Mouse (Mus musculus) intestine, embryonic 14.5 days (tissue): Measurements from ENCODE around the gene Frmd8. TPM values are rescaled to one million over a fixed set of nuclear protein-coding genes. Genes with fewer than 3 reads are reported as not detected.

Experiments used
- ATAC-seq: fragments of 200-750 bp; cut with Nextera tagmentation; replicated peaks from 2 replicates; pipeline ENCODE4 v1.8.0; 2017; ENCODE audit warnings: low read depth, moderate number of reproducible peaks, moderate TSS enrichment, moderate library complexity; ENCODE audit not compliant: low FRiP score, low TSS enrichment
- DNase-seq: peaks from one replicate; pipeline ENCODE4 v3.0.0-alpha.2; 2018; ENCODE audit warnings: low spot score
- H3K27ac ChIP-seq: fragments of 300-500 bp; sonication (generic); 2 replicates; pipeline ENCODE4 v1.5.1; 2014; ENCODE audit warnings: low read depth, mild to moderate bottlenecking, control low read depth
- H3K27me3 ChIP-seq: fragments of 300-500 bp; sonication (generic); replicated peaks from 2 replicates; pipeline ENCODE4 v1.6.1; 2014; ENCODE audit warnings: low read length, control low read depth; ENCODE audit not compliant: control insufficient read depth, insufficient read depth
- H3K36me3 ChIP-seq: fragments of 300-500 bp; sonication (generic); 2 replicates; pipeline ENCODE4 v1.6.1; 2014; ENCODE audit warnings: low read length, control low read depth; ENCODE audit not compliant: control insufficient read depth, insufficient read depth
- H3K4me1 ChIP-seq: fragments of 300-500 bp; sonication (generic); replicated peaks from 2 replicates; pipeline ENCODE4 v1.6.1; 2014; ENCODE audit warnings: low read length, control low read depth, mixed read lengths; ENCODE audit not compliant: control insufficient read depth, insufficient read depth
- H3K4me2 ChIP-seq: fragments of 300-500 bp; sonication (generic); 2 replicates; pipeline ENCODE4 v1.6.1; 2014; ENCODE audit warnings: low read length
- H3K4me3 ChIP-seq: fragments of 300-500 bp; sonication (generic); 2 replicates; pipeline ENCODE4 v1.5.1; 2014; ENCODE audit warnings: low read depth, low read length, control low read depth, mixed read lengths
- H3K9ac ChIP-seq: fragments of 300-500 bp; sonication (generic); 2 replicates; pipeline ENCODE4 v1.6.1; 2014; ENCODE audit warnings: mild to moderate bottlenecking, low read length
- H3K9me3 ChIP-seq: fragments of 300-500 bp; sonication (generic); 2 replicates; pipeline ENCODE4 v1.6.1; 2016; ENCODE audit warnings: low read length, control low read depth; ENCODE audit not compliant: control insufficient read depth
- WGBS: fragments of 180-500 bp; shearing (Covaris S2); extraction: QIAGEN DNeasy Blood & Tissue Kit; methylation state at CpG from one replicate; pipeline ENCODE4 v1.1.7; 2014; 5-methylcytosine and 5-hydroxymethylcytosine counted together
- polyA plus RNA-seq: library from polyadenylated mRNA; unstranded; fragments of >200 nt; fragmentation: Nextera tagmentation; extraction: Ambion mirVana; gene quantifications from 2 replicates; pipeline ENCODE4 v1.2.1, GENCODE M21; 2014

The Frmd8 gene
- polyA plus RNA-seq, 1 experiment from 2014 or later: 18.9 TPM

DNA sequence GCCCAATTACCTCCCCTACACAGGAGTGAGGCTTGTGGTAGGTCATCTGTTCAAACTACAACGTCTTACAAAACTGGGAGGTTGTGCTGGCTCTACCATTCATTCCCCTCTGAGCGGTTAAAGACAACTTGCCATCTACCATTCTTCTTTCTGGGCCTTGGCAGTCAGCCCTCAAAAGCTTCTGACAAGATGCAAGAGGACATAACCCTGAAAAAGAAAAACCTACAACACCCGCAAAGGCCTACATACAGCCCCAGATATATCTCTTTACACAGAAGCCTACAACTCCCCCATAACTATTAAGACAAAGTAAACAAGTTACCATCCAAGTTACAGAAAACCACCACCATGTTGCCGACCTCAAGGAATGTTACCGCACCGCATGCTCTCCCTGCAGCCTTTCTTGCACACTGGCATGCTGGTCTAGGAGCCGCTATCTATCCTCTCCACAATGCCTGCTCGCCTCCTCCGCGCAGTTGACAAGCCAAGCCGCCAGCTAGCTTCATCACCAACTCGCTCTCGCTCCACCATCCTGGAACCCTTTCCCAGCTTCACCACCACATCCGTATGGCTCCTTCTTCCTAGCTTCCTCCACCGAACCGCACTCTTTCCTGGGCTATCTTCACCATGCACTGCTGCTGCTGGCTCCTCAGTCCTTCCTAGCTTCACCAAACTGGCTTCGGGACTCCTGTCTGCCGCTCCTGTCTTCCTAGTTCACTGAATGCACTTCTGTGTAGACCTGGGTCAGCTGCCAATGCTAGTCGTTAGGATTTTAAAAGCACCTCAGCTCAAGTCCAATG is 74.2 kb downstream of the Frmd8 start:
- Histone ChIP-seq H3K9ac (peak overlapping the region; percentile 96), H3K4me1 (peaks cover 35% of the 10 kb centered on the region), H3K36me3 (peaks cover 34% of the 10 kb centered on the region), H3K27me3 (no peaks in the 10 kb centered on the region), H3K9me3 (no peaks in the 10 kb centered on the region), H3K4me2 (peak overlapping the region; percentile 99), H3K27ac (peak overlapping the region; percentile 98), H3K4me3 (peak overlapping the region; percentile 90)
- WGBS: under 1% methylated on average over 19 of the region's 19 CpGs
- DNase-seq (peak; percentile 86), ATAC-seq (no peak)

GRCm38 (mm10) chr19:5800350-5800631 is 74.8 kb downstream of the Frmd8 start:
- Histone ChIP-seq H3K9me3 (no peaks in the 10 kb centered on the region), H3K36me3 (peaks cover 40% of the 10 kb centered on the region), H3K27me3 (no peaks in the 10 kb centered on the region), H3K4me2 (peak overlapping the region; percentile 99), H3K4me3 (peak overlapping the region; percentile 90), H3K4me1 (peaks cover 37% of the 10 kb centered on the region), H3K27ac (peak overlapping the region; percentile 98), H3K9ac (peak overlapping the region; percentile 96)
- ATAC-seq: no peak
- WGBS: 0% methylated on average over 2 of the region's 2 CpGs
- peak; percentile 75 for DNase-seq

Other genes starting within 250 kb of the Frmd8 start
- 46.7 and 51.2 TPM in 2 replicates for gene Rela, start 237.8 kb downstream of the Frmd8 start, polyA plus RNA-seq
- 18.0 and 21.7 TPM in 2 replicates for gene Sipa1, start 211.6 kb downstream of the Frmd8 start, polyA plus RNA-seq
- gene Map3k11, start 186.5 kb downstream of the Frmd8 start, polyA plus RNA-seq: 23.2 and 28.8 TPM in 2 replicates
- 27.6 and 30.8 TPM in 2 replicates for gene Pcnx3, start 186.4 kb downstream of the Frmd8 start, polyA plus RNA-seq
- 0.30 and 0.45 TPM in 2 replicates for gene Kcnk7, start 170.9 kb downstream of the Frmd8 start, polyA plus RNA-seq
- 29.6 and 33.6 TPM in 2 replicates for gene Ehbp1l1, start 149.0 kb downstream of the Frmd8 start, polyA plus RNA-seq
- gene Fam89b, start 145.6 kb downstream of the Frmd8 start, polyA plus RNA-seq: 85.8 and 95.7 TPM in 2 replicates
- 30.1 and 36.0 TPM in 2 replicates for gene Ltbp3, start 134.4 kb downstream of the Frmd8 start, polyA plus RNA-seq
- gene Scyl1, start 103.9 kb downstream of the Frmd8 start, polyA plus RNA-seq: 68.8 and 69.2 TPM in 2 replicates
- gene Slc25a45, start 2.5 kb upstream of the Frmd8 start, polyA plus RNA-seq: 2.1 and 2.5 TPM in 2 replicates
- gene Tigd3, start 18.9 kb upstream of the Frmd8 start, polyA plus RNA-seq: 2.0 and 2.1 TPM in 2 replicates
- gene Dpf2, start 37.7 kb upstream of the Frmd8 start, polyA plus RNA-seq: 131 and 145 TPM in 2 replicates
- 7.0 and 9.3 TPM in 2 replicates for gene Cdc42ep2, start 49.5 kb upstream of the Frmd8 start, polyA plus RNA-seq
- 84.4 and 87.9 TPM in 2 replicates for gene Pola2, start 88.9 kb upstream of the Frmd8 start, polyA plus RNA-seq
- not detected in 2 replicates for gene Slc22a20, start 110.9 kb upstream of the Frmd8 start, polyA plus RNA-seq
- 9.4 and 10.1 TPM in 2 replicates for gene Capn1, start 140.6 kb upstream of the Frmd8 start, polyA plus RNA-seq
- 24.5 and 28.1 TPM in 2 replicates for gene Syvn1, start 171.3 kb upstream of the Frmd8 start, polyA plus RNA-seq
- gene Mrpl49, start 182.5 kb upstream of the Frmd8 start, polyA plus RNA-seq: 82.1 and 82.5 TPM in 2 replicates
- gene Fau, start 182.6 kb upstream of the Frmd8 start, polyA plus RNA-seq: 1,017 and 1,054 TPM in 2 replicates
- gene Znhit2, start 185.9 kb upstream of the Frmd8 start, polyA plus RNA-seq: 33.8 and 38.3 TPM in 2 replicates
- gene Tm7sf2, start 193.1 kb upstream of the Frmd8 start, polyA plus RNA-seq: 30.6 and 31.4 TPM in 2 replicates
- gene Vps51, start 202.0 kb upstream of the Frmd8 start, polyA plus RNA-seq: 63.9 and 65.0 TPM in 2 replicates
- not detected in 2 replicates for gene Tmem262, start 204.8 kb upstream of the Frmd8 start, polyA plus RNA-seq
- 1.1 and 1.5 TPM in 2 replicates for gene Gm28374, start 207.0 kb upstream of the Frmd8 start, polyA plus RNA-seq
- 70.9 and 77.0 TPM in 2 replicates for gene Zfpl1, start 209.7 kb upstream of the Frmd8 start, polyA plus RNA-seq
- gene Cdca5, start 209.7 kb upstream of the Frmd8 start, polyA plus RNA-seq: 43.3 and 44.1 TPM in 2 replicates
- gene AC131692.1, start 219.1 kb upstream of the Frmd8 start, polyA plus RNA-seq: 0.22 and 0.59 TPM in 2 replicates
- 4.1 and 4.4 TPM in 2 replicates for gene Naaladl1, start 230.5 kb upstream of the Frmd8 start, polyA plus RNA-seq
- gene Sac3d1, start 243.4 kb upstream of the Frmd8 start, polyA plus RNA-seq: 53.9 and 59.9 TPM in 2 replicates